Mouse (Mus musculus) cerebellum, adult 2 months (tissue): ENCODE measurements around the gene Rnf130.

Experiments used
- CTCF ChIP-seq: fragments of 200-500 bp; IDR thresholded peaks from 2 replicates; pipeline ENCODE4 v1.5.1; 2011; ENCODE audit warnings: low read depth, mild to moderate bottlenecking, control low read depth, low read length, moderate library complexity, borderline replicate concordance; ENCODE audit not compliant: insufficient read depth
- POLR2A ChIP-seq: fragments of 200-500 bp; IDR thresholded peaks from 2 replicates; pipeline ENCODE4 v1.6.1; 2011; ENCODE audit warnings: low read length, control low read depth, borderline replicate concordance; ENCODE audit not compliant: insufficient read depth

GRCm38 (mm10) chr11:50026521-50027090 lies 1.5 kb downstream of the Rnf130 start:
- TF ChIP-seq CTCF (no peak), POLR2A (no peak)
